Mouse (Mus musculus) CH12.LX (cell line): Measurements from ENCODE around the gene Cmip. TPM values are rescaled to one million over a fixed set of nuclear protein-coding genes. Genes with fewer than 3 reads are reported as not detected.
A peak's percentile ranks its signal among the peaks of the same experiment; 100 is the strongest.

Experiments
- DNase-seq: peaks from one replicate; pipeline ENCODE4 v3.0.0-alpha.2; 2013; ENCODE audit errors: extremely low read depth
- H3K27ac ChIP-seq: 2 replicates; pipeline ENCODE4 v1.5.1; 2012; ENCODE audit warnings: low read depth, mild to moderate bottlenecking, control low read depth, moderate library complexity; ENCODE audit not compliant: insufficient read depth
- H3K27me3 ChIP-seq: replicated peaks from 2 replicates; pipeline ENCODE3; 2012; ENCODE audit warnings: inconsistent platforms
- H3K36me3 ChIP-seq, 2 experiments: replicated peaks in 1 of 2; 2 replicates each; pipeline versions ENCODE3 to v1.6.1; 2012; ENCODE audit warnings: inconsistent platforms in 1 of 2, low read length in 1 of 2, mild to moderate bottlenecking in 1 of 2, mixed read lengths in 1 of 2, moderate library complexity in 1 of 2; ENCODE audit not compliant: control insufficient read depth in 1 of 2, insufficient read depth in 1 of 2
- H3K4me1 ChIP-seq, 2 experiments: 2 replicates each; pipeline ENCODE4 v1.6.1; 2012; ENCODE audit warnings: inconsistent platforms in 1 of 2, moderate library complexity in 1 of 2; ENCODE audit not compliant: insufficient read depth in 2 of 2, control insufficient read depth in 1 of 2
- H3K4me2 ChIP-seq: 2 replicates; pipeline ENCODE4 v1.6.1; 2012; ENCODE audit warnings: low read depth, mild to moderate bottlenecking, control low read depth; ENCODE audit not compliant: poor library complexity, insufficient read depth, severe bottlenecking
- H3K4me3 ChIP-seq, 3 experiments: fragments of 150-350 bp in 1 of 3; sonication (generic) in 1 of 3; replicated peaks in 1 of 3; 2 replicates each; pipeline versions ENCODE3 to v1.5.1; 2011 to 2012; ENCODE audit warnings: low read depth in 2 of 3, low read length in 2 of 3, mild to moderate bottlenecking in 2 of 3, moderate library complexity in 2 of 3, control low read depth in 1 of 3, improper control_type of control experiment in 1 of 3, inconsistent platforms in 1 of 3, mixed read lengths in 1 of 3; ENCODE audit not compliant: poor library complexity in 1 of 3
- H3K79me2 ChIP-seq: replicated peaks from 2 replicates; pipeline ENCODE4 v1.6.1; 2012; ENCODE audit warnings: mild to moderate bottlenecking, moderate library complexity; ENCODE audit not compliant: control insufficient read depth, poor library complexity, insufficient read depth, severe bottlenecking; ENCODE audit errors: extremely low read depth
- H3K9ac ChIP-seq: 2 replicates; pipeline ENCODE4 v1.6.1; 2012; ENCODE audit warnings: low read depth, mild to moderate bottlenecking, control low read depth, moderate library complexity; ENCODE audit not compliant: insufficient read depth
- H3K9me3 ChIP-seq: replicated peaks from 2 replicates; pipeline ENCODE3; 2012; ENCODE audit warnings: low read length, inconsistent platforms, mixed read lengths
- BHLHE40 ChIP-seq: IDR thresholded peaks from 2 replicates; pipeline ENCODE4 v1.6.1; 2011; ENCODE audit warnings: mild to moderate bottlenecking, low read depth, low read length, improper control_type of control experiment
- E2F4 ChIP-seq: IDR thresholded peaks from 2 replicates; pipeline ENCODE4 v1.6.1; 2011; ENCODE audit warnings: low read depth, low read length, improper control_type of control experiment; ENCODE audit not compliant: insufficient replicate concordance
- IRF4 ChIP-seq: IDR thresholded peaks from 2 replicates; pipeline ENCODE4 v1.6.1; 2014; ENCODE audit warnings: low read depth, mild to moderate bottlenecking, inconsistent platforms, low read length, improper control_type of control experiment
- KAT2A ChIP-seq: IDR thresholded peaks from 2 replicates; pipeline ENCODE4 v1.6.1; 2012; ENCODE audit warnings: low read length, improper control_type of control experiment, inconsistent platforms; ENCODE audit not compliant: insufficient replicate concordance
- MAX ChIP-seq: IDR thresholded peaks from 2 replicates; pipeline ENCODE4 v1.6.1; 2011; ENCODE audit warnings: low read length, improper control_type of control experiment
- MAZ ChIP-seq: IDR thresholded peaks from 2 replicates; pipeline ENCODE4 v1.6.1; 2012; ENCODE audit warnings: low read depth, mild to moderate bottlenecking, inconsistent platforms, low read length, improper control_type of control experiment, moderate library complexity
- MEF2A ChIP-seq: IDR thresholded peaks from 2 replicates; pipeline ENCODE4 v1.6.1; 2014; ENCODE audit warnings: low read depth, mild to moderate bottlenecking, inconsistent platforms, low read length, improper control_type of control experiment, borderline replicate concordance
- MXI1 ChIP-seq: IDR thresholded peaks from 2 replicates; pipeline ENCODE4 v1.6.1; 2011; ENCODE audit warnings: mild to moderate bottlenecking, low read depth, low read length, improper control_type of control experiment
- NELFE ChIP-seq: IDR thresholded peaks from 2 replicates; pipeline ENCODE4 v1.6.1; 2011; ENCODE audit warnings: low read depth, low read length, improper control_type of control experiment
- NRF1 ChIP-seq: IDR thresholded peaks from 2 replicates; pipeline ENCODE4 v1.6.1; 2014; ENCODE audit warnings: low read depth, mild to moderate bottlenecking, inconsistent platforms, low read length, improper control_type of control experiment, moderate library complexity
- PAX5 ChIP-seq: IDR thresholded peaks from 2 replicates; pipeline ENCODE4 v1.6.1; 2012; ENCODE audit warnings: low read length, inconsistent platforms, mixed read lengths
- POLR2A ChIP-seq: IDR thresholded peaks from 2 replicates; pipeline ENCODE4 v1.6.1; 2011; ENCODE audit warnings: low read depth, mild to moderate bottlenecking, improper control_type of control experiment, low read length
- RAD21 ChIP-seq: IDR thresholded peaks from 2 replicates; pipeline ENCODE4 v1.6.1; 2011; ENCODE audit warnings: low read depth, mild to moderate bottlenecking, low read length, improper control_type of control experiment, moderate library complexity
- TCF12 ChIP-seq: IDR thresholded peaks from 2 replicates; pipeline ENCODE4 v1.6.1; 2014; ENCODE audit warnings: low read depth, mild to moderate bottlenecking, inconsistent platforms, low read length, improper control_type of control experiment
- USF1 ChIP-seq: IDR thresholded peaks from 2 replicates; pipeline ENCODE4 v1.6.1; 2014; ENCODE audit warnings: low read depth, mild to moderate bottlenecking, inconsistent platforms, low read length, improper control_type of control experiment
- USF2 ChIP-seq: conservative IDR thresholded peaks from 2 replicates; pipeline ENCODE4 v1.6.1; 2011; ENCODE audit warnings: low read depth, low read length, improper control_type of control experiment
- ZKSCAN1 ChIP-seq: IDR thresholded peaks from 2 replicates; pipeline ENCODE4 v1.6.1; 2012; ENCODE audit warnings: low read depth, inconsistent platforms, low read length, improper control_type of control experiment, borderline replicate concordance
- ZMIZ1 ChIP-seq: IDR thresholded peaks from 2 replicates; pipeline ENCODE4 v1.6.1; 2012; ENCODE audit warnings: low read depth, mild to moderate bottlenecking, inconsistent platforms, low read length, improper control_type of control experiment
- ZNF384 ChIP-seq: IDR thresholded peaks from 2 replicates; pipeline ENCODE4 v1.6.1; 2012; ENCODE audit warnings: low read depth, low read length, improper control_type of control experiment, inconsistent platforms
- dilution Hi-C: fragments of 300-500 bp; cut with MboI; formaldehyde crosslinking; loops from 2 replicates; pipeline ENCODE4 v1.14.3; 2020; ENCODE audit warnings: low sequenced_read_pairs; ENCODE audit not compliant: extremely low pct_unique_long_range_greater_than_20kb, extremely low pct_ligation_motif_present
- in situ Hi-C: fragments of 300-500 bp; cut with MboI; formaldehyde crosslinking; loops from 3 replicates; pipeline ENCODE4 v1.14.3; 2019; ENCODE audit warnings: low sequenced_read_pairs, low pct_ligation_motif_present, low pct_unique_long_range_greater_than_20kb, mixed read lengths
- polyA plus RNA-seq: library from polyadenylated mRNA; unstranded; fragments of >175 nt; gene quantifications from 2 replicates; pipeline ENCODE4 v1.2.1, GENCODE M21; 2012; ENCODE audit warnings: low read depth; ENCODE audit not compliant: insufficient read length
- total RNA-seq, 2 experiments: library from RNA; depleted of rRNA; stranded (reverse); fragments of 300-350 nt in 1 of 2; fragments of >200 nt in 1 of 2; gene quantifications; 2 replicates each; pipeline ENCODE4 v1.2.3; 2012 to 2014

Gene Cmip
- total and polyA plus RNA-seq, 3 experiments: 5.2 to 39.0 (median 16.5) TPM

DNA sequence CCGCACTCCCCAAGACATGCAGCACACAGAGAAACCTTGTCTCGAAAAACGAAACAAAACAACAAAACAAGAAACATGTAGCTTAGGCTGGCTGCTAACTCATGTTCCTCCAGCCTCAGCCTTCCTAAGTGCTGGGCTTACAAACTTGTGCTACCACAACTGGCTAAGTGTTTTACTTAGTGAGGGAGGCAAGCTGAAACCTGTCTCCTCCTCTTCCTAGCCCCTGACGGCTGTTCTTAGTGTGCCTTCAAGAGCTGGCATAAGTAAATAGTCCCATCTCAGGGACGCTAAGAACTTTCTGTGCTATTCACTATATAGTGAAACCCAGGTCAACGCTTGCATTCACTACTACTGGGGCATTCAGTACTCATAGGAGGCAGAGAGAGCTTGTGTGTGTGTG, 2.4 kb upstream of the Cmip start:
- H3K4me3 ChIP-seq: no peak overlapping the region
- in situ Hi-C loops: no loop called here
- no peak overlapping the region for H3K9ac ChIP-seq
- DNase-seq: no peak
- TF ChIP-seq IRF4 (no peak), PAX5 (no peak), ZNF384 (no peak)
- dilution Hi-C loops: no loop called here
- H3K9me3 ChIP-seq: peaks cover 10% of the 10 kb centered on the region
- peaks cover 15 to 41% of the 10 kb centered on the region in 2 experiments for H3K4me1 ChIP-seq
- H3K79me2 ChIP-seq: peaks cover 23% of the 10 kb centered on the region
- H3K27me3 ChIP-seq: no peaks in the 10 kb centered on the region
- no peak overlapping the region for H3K4me2 ChIP-seq
- H3K27ac ChIP-seq: no peak overlapping the region
- H3K36me3 ChIP-seq: peaks cover 0 to 3% of the 10 kb centered on the region in 2 experiments

DNA sequence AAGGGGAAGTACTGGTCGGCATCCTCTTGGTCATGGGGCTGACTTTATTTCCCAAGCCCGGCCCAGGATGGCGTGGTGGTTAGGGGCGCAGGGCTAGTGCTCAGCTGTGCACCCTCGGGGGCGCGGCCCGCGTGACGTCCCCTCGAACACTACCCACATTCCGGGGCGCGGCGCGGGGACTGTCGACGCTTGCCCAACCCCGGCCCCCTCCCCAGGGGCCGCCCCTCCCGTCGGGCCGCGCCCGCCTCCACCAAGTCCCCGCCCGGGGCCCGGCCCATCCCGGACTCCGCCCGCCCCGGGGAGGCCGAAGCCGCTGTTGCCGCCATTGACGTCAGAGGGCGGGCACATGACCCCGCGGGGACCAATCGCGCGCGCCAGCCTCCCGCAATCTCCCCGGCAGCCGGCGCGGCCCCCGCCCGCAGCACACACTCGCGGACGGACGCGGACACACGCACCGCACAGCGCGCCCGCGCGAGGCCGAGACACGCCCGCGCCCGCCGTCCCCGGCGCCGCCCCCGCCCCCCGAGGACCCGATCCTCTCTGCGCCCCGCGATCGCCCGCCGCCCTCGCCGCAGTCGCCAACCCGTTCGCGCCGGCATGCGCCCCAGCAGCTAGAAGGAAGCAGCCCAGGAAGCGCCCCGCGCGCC, 449 bp upstream of the Cmip start:
- in situ Hi-C loops: no loop called here
- DNase-seq: peak; percentile 80
- Histone ChIP-seq H3K36me3 (peaks cover 0 to 17% of the 10 kb centered on the region in 2 experiments), H3K4me2 (peak overlapping the region; percentile 54), H3K9me3 (peaks cover 10% of the 10 kb centered on the region), H3K79me2 (peaks cover 41% of the 10 kb centered on the region), H3K27me3 (no peaks in the 10 kb centered on the region), H3K9ac (peak overlapping the region; percentile 76), H3K4me1 (peaks cover 16 to 52% of the 10 kb centered on the region in 2 experiments), H3K4me3 (peak overlapping the region; percentile 34 to 88 (median 82)), H3K27ac (no peak overlapping the region)
- TF ChIP-seq POLR2A (peak; percentile 60; the same call in 1 of the 2 replicates), TCF12 (peak; percentile 68), USF2 (peak; percentile 63), PAX5 (no peak), ZMIZ1 (peak; percentile 52), MAX (peak; percentile 56; the same call in 1 of the 2 replicates), KAT2A (no peak), RAD21 (no peak), NRF1 (no peak), E2F4 (no peak), USF1 (peak; percentile 91), MAZ (peak; percentile 43; the same call in 1 of the 2 replicates), BHLHE40 (peak; percentile 19; the same call in 1 of the 2 replicates), NELFE (peak; percentile 60), MXI1 (peak; percentile 48; the same call in 1 of the 2 replicates), MEF2A (no peak), ZKSCAN1 (no peak), IRF4 (no peak)
- dilution Hi-C loops: no loop called here
